Mouse (Mus musculus): Measurements from ENCODE around the gene Iqschfp.

- no peak for TF ChIP-seq POLR2A (IDR thresholded peaks at IDR 0.05; ENCODE audit: borderline replicate concordance, control insufficient read depth, low read depth, low read length)
- TF ChIP-seq CTCF (IDR thresholded peaks at IDR 0.05; ENCODE audit: control insufficient read depth, insufficient read depth, low read length): no peak
Measured at GRCm38 (mm10) chr3:68150688-68151087, 258.7 kb downstream of the Iqschfp start.
